ENCODE assay signal across 15 mouse cellular contexts in the genomic region with DNA sequence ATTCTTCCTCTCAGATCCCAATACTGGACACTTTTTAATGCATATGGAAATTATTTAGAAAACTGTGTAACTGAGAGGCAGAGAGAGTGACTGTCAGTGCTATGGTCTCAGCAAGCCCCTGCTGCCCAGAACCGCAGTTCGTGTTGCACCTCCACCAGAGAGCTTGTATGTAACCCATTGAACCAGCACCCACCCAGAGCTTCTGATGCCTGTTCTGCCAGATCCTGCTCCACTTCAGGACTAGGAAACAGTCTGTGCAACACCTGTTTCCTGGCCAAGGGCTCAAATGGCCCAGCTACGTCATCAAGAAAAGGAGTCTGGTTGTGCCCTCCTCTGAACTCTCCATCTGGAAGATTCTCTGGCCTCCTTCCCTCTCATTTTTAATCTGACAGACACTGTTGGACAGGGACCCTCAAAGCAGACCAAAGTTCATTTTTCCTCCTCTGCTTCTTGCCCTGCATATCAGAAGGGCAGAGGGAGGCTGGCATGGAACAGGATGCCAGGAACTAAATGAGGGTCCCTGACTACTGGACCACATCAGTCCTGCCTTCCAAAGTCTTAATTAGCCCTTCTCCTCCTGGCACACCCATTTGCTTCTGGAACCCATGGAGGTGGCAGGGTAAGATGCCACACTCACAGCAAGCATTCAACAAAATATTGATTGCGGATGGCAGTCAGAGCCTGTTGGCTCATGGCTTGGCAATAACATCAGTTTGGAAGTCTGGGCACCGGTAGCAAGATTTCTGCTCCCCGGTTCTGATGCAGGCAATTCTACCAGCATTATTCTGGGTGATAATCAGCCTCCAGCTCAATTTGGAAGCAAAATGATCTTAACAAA. TPM values are rescaled to one million over a fixed set of nuclear protein-coding genes. Genes with fewer than 3 reads are reported as not detected.
DNase-seq lines count a peak whose midpoint lies in the region; ATAC-seq and TF ChIP-seq lines count a peak whose summit lies in the region.
"Had no signal": no experiment of that assay in that cellular context is flagged by ENCODE, and none has a peak within 500 bp of the region (broad histone marks: within the 10 kb centered on the region; RNA-seq: fewer than 3 reads in every experiment).

No protein-coding gene starts in this region.

- H3K36me3 ChIP-seq in hindbrain, embryonic 15.5 days: no peaks in the 10 kb centered on the region
- H3K36me3 ChIP-seq in hindbrain, embryonic 11.5 days (ENCODE audit: control insufficient read depth, insufficient read depth, low read length): no peaks in the 10 kb centered on the region
- H3K36me3 ChIP-seq in heart, embryonic 12.5 days: no peaks in the 10 kb centered on the region
- H3K36me3 ChIP-seq: liver, embryonic 15.5 days; neural tube, embryonic 15.5 days; stomach, embryonic 15.5 days had no signal

- no peak overlapping the region for H3K4me3 ChIP-seq in hindbrain, embryonic 15.5 days
- H3K4me3 ChIP-seq in hindbrain, embryonic 11.5 days (ENCODE audit: low read depth, low read length): no peak overlapping the region
- no peak overlapping the region for H3K4me3 ChIP-seq in layer of hippocampus, adult 2 months
- H3K4me3 ChIP-seq in heart, embryonic 12.5 days: no peak overlapping the region
- H3K4me3 ChIP-seq: gastrocnemius, adult 2 months; heart, adult 2 months; liver, embryonic 15.5 days; neural tube, embryonic 15.5 days; stomach, embryonic 15.5 days had no signal

- no peaks in the 10 kb centered on the region for H3K4me1 ChIP-seq in hindbrain, embryonic 15.5 days (replicated peaks)
- no peaks in the 10 kb centered on the region for H3K4me1 ChIP-seq in hindbrain, embryonic 11.5 days (replicated peaks; ENCODE audit: control insufficient read depth, insufficient read depth, low read length)
- H3K4me1 ChIP-seq in heart, embryonic 12.5 days (replicated peaks): no peaks in the 10 kb centered on the region
- H3K4me1 ChIP-seq: liver, embryonic 15.5 days; neural tube, embryonic 15.5 days; stomach, embryonic 15.5 days had no signal

- H3K9ac ChIP-seq in hindbrain, embryonic 15.5 days: no peak overlapping the region
- H3K9ac ChIP-seq in hindbrain, embryonic 11.5 days (ENCODE audit: low read depth, low read length): no peak overlapping the region
- no peak overlapping the region for H3K9ac ChIP-seq in heart, embryonic 12.5 days
- H3K9ac ChIP-seq: liver, embryonic 15.5 days; neural tube, embryonic 15.5 days; stomach, embryonic 15.5 days had no signal

- no peak overlapping the region for H3K27ac ChIP-seq in hindbrain, embryonic 15.5 days (replicated peaks)
- no peak overlapping the region for H3K27ac ChIP-seq in hindbrain, embryonic 11.5 days (ENCODE audit: low read depth, low read length)
- H3K27ac ChIP-seq in layer of hippocampus, adult 2 months: peak overlapping the region; percentile 49
- H3K27ac ChIP-seq in heart, embryonic 12.5 days (ENCODE audit: poor library complexity, severe bottlenecking): no peak overlapping the region
- H3K27ac ChIP-seq: gastrocnemius, adult 2 months; heart, adult 2 months; liver, embryonic 15.5 days; neural tube, embryonic 15.5 days; stomach, embryonic 15.5 days had no signal

- no peak overlapping the region for H3K4me2 ChIP-seq in hindbrain, embryonic 15.5 days
- no peak overlapping the region for H3K4me2 ChIP-seq in hindbrain, embryonic 11.5 days (replicated peaks; ENCODE audit: low read depth, low read length)
- H3K4me2 ChIP-seq in heart, embryonic 12.5 days: no peak overlapping the region
- H3K4me2 ChIP-seq: liver, embryonic 15.5 days; neural tube, embryonic 15.5 days; stomach, embryonic 15.5 days had no signal

- H3K9me3 ChIP-seq in hindbrain, embryonic 15.5 days: no peaks in the 10 kb centered on the region
- H3K9me3 ChIP-seq in hindbrain, embryonic 11.5 days (ENCODE audit: control insufficient read depth, low read length): no peaks in the 10 kb centered on the region
- no peaks in the 10 kb centered on the region for H3K9me3 ChIP-seq in heart, embryonic 12.5 days (replicated peaks)
- H3K9me3 ChIP-seq: liver, embryonic 15.5 days; neural tube, embryonic 15.5 days; stomach, embryonic 15.5 days had no signal

- 81% methylated on average over 6 of the region's 6 CpGs for WGBS in hindbrain, embryonic 15.5 days
- WGBS in hindbrain, embryonic 11.5 days: 89% methylated on average over 6 of the region's 6 CpGs
- WGBS in heart, embryonic 12.5 days: 83% methylated on average over 6 of the region's 6 CpGs

- DNase-seq in hindbrain, embryonic 11.5 days (ENCODE audit: low spot score): no peak
- DNase-seq in layer of hippocampus, adult 2 months (ENCODE audit: low spot score in 2 of 2): peak; percentile 11 to 16
- DNase-seq in layer of hippocampus, postnatal 25 days (ENCODE audit: extremely low spot score in 1 of 2, low spot score in 1 of 2): no peak
- DNase-seq in cerebellum, adult 9-10 months: peak; percentile 14
- peak; percentile 24 to 31 for DNase-seq in kidney, postnatal 36 days
- no peak for DNase-seq in left cerebral cortex, postnatal 25 days (ENCODE audit: low spot score in 2 of 2)
- DNase-seq: gastrocnemius, adult 2 months; heart, adult 2 months; lung, postnatal 10 days had no signal

- ATAC-seq in hindbrain, embryonic 15.5 days (ENCODE audit: low FRiP score, low read depth): peak; percentile 61; the same call in 1 of the 2 replicates
- no peak for ATAC-seq in hindbrain, embryonic 11.5 days (ENCODE audit: low FRiP score)
- no peak for ATAC-seq in heart, embryonic 12.5 days (ENCODE audit: insufficient number of reproducible peaks, low FRiP score)
- ATAC-seq: inflammation-experienced regulatory T-cells, adult 6 months had no signal

- intact Hi-C loops in left cerebral cortex, postnatal 25 days (cut with DNase I): no loop called here

- H3K27me3 ChIP-seq in hindbrain, embryonic 15.5 days: no peaks in the 10 kb centered on the region
- no peaks in the 10 kb centered on the region for H3K27me3 ChIP-seq in hindbrain, embryonic 11.5 days (ENCODE audit: control insufficient read depth, insufficient read depth, low read length)
- H3K27me3 ChIP-seq in heart, embryonic 12.5 days (replicated peaks): no peaks in the 10 kb centered on the region
- H3K27me3 ChIP-seq: liver, embryonic 15.5 days; neural tube, embryonic 15.5 days; stomach, embryonic 15.5 days had no signal

- no peak for TF ChIP-seq CTCF in layer of hippocampus, adult 2 months (conservative IDR thresholded peaks at IDR 0.05)

RNA-seq across cellular contexts. Expression of gene Fhit, which starts 29.0 kb away (rescaled TPM):
- 9.1 and 9.2 TPM in 2 replicates for polyA plus RNA-seq in hindbrain, embryonic 15.5 days (2015; fragmentation: Nextera tagmentation; extraction: Ambion mirVana)
- 4.0 and 5.0 TPM in 2 replicates for polyA plus RNA-seq in hindbrain, embryonic 11.5 days (2014; fragmentation: Nextera tagmentation; extraction: Ambion mirVana)
- total RNA-seq in layer of hippocampus, adult 2 months (2021): 1 to 10 TPM; 4.8 to 5.8 TPM
- total RNA-seq in layer of hippocampus, postnatal 25 days (2021): 1 to 10 TPM; 5.0 to 5.7 TPM
- 3.6 and 4.6 TPM in 2 replicates for polyA plus RNA-seq in heart, embryonic 12.5 days (2016; fragmentation: Nextera tagmentation; extraction: Ambion mirVana)
- 1 to 10 TPM; 6.2 to 7.2 TPM for total RNA-seq in left cerebral cortex, postnatal 25 days (2021)

Comparison
In these comparisons a context has a peak if more than half of its experiments do, and no peak if none do; other contexts are left out.
1. DNase-seq: peak in layer of hippocampus, adult 2 months (2 of 2), cerebellum, adult 9-10 months (single experiment) and kidney, postnatal 36 days (2 of 2); none in hindbrain, embryonic 11.5 days (single experiment), layer of hippocampus, postnatal 25 days (0 of 2) and left cerebral cortex, postnatal 25 days (0 of 2).